Mouse (Mus musculus): ENCODE data around the gene Grip1. TPM values are rescaled to one million over a fixed set of nuclear protein-coding genes. Genes with fewer than 3 reads are reported as not detected.

Gene Grip1
- polyA plus RNA-seq, 1 experiment from 2014 or later = 4.8 TPM

DNA sequence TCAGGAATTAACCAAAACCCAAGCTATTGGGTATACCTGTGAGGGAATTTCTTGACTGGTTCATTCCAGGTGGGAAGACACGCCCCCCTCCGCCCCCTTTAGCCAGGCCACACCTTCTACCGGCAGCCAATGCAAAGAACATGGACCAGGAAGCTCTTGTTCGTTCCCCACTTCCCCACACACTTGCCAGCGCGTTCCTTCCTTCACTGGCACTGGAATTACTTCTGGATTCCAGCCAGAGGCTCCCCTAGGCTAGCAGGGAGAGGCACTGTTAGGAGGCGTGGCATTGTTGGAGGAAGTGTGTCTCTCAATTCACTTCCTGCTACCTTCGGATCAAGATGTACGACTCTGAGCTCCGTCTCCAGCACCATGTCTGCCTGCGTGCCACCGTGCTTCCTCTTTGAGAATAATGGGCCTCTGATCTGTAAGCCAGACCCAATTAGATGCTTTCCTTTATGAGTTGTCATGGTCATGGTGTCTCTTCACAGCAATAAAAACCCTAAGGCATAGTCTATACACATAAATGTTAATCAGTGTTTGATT lies 682.5 kb downstream of the Grip1 start:
- 0 out of 2 replicates have a peak, but pooled peaks cover 3% of the 10 kb centered on the region for H3K27me3 ChIP-seq
- no peaks in the 10 kb centered on the region for H3K9me3 ChIP-seq (replicated peaks)
- ATAC-seq (ENCODE audit: insufficient number of reproducible peaks, low FRiP score, low TSS enrichment, low read depth) = no peak
- no peak overlapping the region for H3K9ac ChIP-seq
- H3K27ac ChIP-seq (replicated peaks) = no peak overlapping the region
- WGBS = 83% methylated on average over 12 of the region's 12 CpGs
- H3K36me3 ChIP-seq = no peaks in the 10 kb centered on the region
- no peak overlapping the region for H3K4me2 ChIP-seq (replicated peaks)
- no peaks in the 10 kb centered on the region for H3K4me1 ChIP-seq
- no peak overlapping the region for H3K4me3 ChIP-seq (replicated peaks)

Other genes with a start within 250 kb of the Grip1 start
- 53.6 and 58.8 TPM in 2 replicates for gene Cand1, start 213.8 kb upstream of the Grip1 start, polyA plus RNA-seq (2015; fragmentation: Nextera tagmentation; extraction: Ambion mirVana)